Mouse (Mus musculus): Measurements from ENCODE around the gene Rrp9.

Gene Rrp9

DNA sequence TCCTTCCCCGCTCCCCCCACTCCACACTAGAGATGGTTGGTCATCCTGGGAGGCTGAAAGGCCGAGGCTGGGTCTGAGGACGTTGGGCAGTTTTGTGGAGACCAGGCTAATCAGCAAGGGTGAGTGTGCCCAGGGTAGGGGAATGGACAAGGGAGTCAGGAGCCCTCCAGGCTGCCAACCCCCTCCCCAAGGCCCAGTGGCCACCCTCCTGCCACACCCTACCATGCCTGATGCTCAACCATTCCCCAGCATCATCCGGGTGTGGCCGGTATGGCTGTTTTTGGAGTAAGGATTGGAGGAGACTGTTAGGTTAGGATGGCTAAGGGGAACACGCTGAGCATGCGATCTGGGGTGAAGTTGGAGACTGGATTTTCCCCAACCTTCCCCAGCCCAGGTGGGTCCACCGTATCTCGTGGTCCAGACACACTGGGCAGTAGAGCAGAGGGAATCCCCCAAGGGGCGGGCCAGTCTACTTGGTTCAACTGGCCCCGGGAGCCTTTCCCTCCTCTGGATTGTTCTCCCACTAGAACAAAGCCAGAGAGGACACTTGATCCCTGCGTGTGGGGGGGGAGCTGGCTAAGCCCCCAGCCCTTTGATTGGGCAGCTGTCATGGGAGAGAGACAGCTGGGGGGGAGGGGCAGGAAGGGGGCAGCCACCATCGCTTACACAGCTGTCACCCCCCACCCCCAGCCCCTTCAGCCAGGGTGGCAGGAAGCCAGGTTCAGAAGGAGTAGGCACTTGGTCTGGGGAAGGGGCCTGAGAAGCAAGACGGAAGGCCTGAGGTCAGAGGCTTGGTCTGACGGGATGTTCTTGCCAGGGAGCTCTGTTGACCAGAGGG, 19.2 kb upstream of the Rrp9 start:
- no peak for DNase-seq (ENCODE audit: low read depth in 2 of 2, low spot score in 2 of 2)

DNA sequence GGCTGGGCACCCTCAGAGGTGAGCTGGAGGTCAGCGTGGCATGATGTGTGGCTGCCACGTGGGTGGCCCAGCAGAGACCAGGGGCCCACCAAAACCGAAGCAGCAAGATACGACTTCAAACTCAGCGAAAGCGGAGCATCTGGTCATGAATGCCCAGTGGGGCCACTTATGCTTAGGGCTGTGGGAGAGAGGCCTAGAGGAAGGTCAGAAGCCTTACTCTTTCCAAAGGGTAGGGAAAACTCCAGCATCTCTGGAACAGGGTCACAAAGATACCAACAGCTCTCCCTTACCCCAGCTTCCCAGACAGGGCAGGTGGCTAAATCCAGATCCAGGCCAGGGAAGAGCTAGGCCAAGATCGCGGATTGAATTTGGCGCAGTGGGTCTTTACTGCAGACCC, 18.6 kb upstream of the Rrp9 start:
- DNase-seq (ENCODE audit: low read depth in 2 of 2, low spot score in 2 of 2): no peak

DNA sequence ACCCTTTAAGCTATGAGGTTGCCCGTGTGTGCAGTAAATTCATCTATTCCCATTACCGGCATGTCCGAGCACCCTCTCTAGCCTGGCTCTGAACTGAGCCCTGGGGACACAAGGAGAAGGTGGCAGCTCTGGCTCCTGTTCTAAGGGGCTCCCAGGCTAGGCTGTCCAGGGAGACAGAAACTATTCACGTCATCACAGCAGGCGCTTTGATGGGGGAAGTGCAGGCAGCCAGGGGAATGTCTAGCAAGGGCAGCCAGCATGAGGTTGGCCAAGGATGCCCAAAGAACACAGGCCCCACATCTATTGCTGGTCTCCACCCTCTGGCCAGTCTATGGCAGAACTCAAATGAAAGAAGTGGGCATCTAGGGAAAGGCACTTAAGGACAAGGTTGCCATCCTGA, 17.8 kb upstream of the Rrp9 start:
- DNase-seq (ENCODE audit: low read depth in 2 of 2, low spot score in 2 of 2): no peak

DNA sequence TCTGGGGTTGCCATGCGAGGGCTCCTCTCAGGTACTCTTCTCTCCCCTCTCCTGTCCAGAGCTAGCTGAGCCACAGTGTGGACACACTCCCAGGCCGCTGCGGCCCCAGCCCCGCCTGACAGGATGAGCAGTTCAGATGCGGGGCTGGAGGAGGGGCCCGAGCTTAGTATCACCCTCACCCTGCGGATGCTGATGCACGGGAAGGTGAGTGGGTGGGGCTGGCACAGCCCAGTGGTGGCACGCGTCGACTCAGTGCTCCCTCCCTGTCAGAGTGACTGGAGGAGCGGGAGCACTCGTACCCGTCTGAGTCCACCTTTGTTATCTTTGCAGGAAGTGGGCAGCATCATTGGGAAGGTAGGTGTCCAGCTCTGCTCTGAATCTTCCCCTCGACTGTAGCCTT, 15.8 kb upstream of the Rrp9 start:
- no peak for DNase-seq (ENCODE audit: low read depth in 2 of 2, low spot score in 2 of 2)

DNA sequence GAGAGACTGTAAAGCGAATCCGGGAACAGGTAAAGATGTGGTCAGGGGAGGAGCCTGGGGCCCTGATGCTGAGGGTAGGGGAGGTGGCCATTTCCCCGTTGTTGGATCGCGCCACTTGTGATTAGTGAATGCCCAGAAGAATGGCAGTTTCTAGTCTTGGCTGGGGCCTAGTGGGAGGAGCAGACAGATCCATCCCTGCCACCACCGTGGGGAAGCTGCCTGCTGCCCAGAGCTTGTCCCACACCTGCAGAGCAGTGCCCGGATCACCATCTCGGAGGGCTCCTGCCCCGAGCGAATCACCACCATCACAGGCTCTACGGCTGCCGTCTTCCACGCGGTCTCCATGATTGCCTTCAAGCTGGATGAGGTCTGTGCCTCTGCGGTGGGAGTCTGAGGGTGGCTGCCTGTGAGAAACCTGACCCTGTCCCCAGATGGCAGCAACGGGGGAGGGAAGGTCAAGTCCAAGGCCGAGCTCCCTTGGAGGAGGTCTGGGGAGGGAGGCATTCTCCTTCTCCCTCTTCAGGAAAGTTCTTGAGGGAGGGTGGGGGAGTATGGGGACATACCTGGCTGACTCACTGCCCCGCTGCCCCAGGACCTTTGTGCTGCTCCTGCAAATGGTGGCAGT, 15.2 kb upstream of the Rrp9 start:
- no peak for DNase-seq (ENCODE audit: low read depth in 2 of 2, low spot score in 2 of 2)

DNA sequence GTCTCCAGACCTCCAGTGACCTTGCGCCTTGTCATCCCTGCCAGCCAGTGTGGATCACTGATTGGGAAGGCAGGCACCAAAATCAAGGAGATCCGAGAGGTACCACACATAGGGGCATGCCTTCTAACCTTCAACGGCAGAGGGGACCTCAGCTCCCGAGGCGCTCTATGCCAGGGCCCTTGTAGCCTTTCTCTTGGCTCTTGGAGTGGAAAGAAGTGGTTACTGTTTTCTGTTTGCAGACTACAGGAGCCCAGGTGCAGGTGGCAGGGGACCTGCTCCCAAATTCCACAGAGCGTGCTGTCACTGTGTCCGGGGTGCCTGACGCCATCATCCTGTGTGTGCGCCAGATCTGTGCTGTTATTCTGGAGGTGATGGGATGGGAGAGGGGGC, 14.7 kb upstream of the Rrp9 start:
- no peak for DNase-seq (ENCODE audit: low read depth in 2 of 2, low spot score in 2 of 2)

DNA sequence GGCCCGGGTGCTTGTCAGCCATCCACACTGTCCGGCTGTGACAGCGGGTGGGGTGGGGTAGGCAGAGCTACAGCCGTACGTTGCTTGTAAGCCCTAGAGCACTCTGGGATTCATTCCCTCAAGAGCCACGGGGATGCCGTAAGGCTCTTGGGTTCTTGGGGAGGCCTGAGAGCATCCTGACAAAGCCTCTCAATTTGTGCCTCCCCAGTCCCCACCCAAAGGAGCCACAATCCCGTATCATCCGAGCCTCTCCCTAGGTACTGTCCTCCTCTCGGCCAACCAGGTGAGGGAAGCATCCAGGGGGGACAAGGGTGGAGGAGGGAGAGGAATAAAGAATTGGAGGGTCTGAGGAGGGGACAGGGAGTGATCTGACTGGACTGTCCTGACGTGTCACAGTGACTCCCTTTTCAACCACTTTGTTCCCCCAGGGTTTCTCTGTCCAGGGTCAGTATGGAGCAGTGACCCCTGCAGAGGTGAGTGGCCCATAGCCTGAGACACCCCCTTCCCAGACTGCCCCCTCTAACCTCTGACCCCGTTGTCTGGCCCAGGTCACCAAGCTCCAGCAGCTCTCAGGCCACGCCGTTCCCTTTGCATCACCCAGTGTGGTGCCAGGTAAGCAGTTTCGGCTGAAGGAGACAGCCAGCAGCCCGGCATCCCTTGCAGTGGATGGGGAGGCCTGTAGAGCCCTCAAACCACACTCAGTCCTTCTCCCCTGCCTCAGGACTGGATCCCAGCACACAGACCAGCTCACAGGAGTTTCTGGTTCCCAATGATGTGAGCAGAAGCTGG, 13.9 kb upstream of the Rrp9 start:
- DNase-seq (ENCODE audit: low read depth in 2 of 2, low spot score in 2 of 2): no peak

GRCm38 (mm10) chr9:106462430-106462800, 13.3 kb upstream of the Rrp9 start:
- no peak for DNase-seq (ENCODE audit: low read depth in 2 of 2, low spot score in 2 of 2)

GRCm38 (mm10) chr9:106463122-106464063, 12.4 kb upstream of the Rrp9 start:
- DNase-seq (ENCODE audit: low read depth in 2 of 2, low spot score in 2 of 2): no peak

GRCm38 (mm10) chr9:106464751-106465541, 10.8 kb upstream of the Rrp9 start:
- no peak for DNase-seq (ENCODE audit: low read depth in 2 of 2, low spot score in 2 of 2)

GRCm38 (mm10) chr9:106465571-106466200, 10.1 kb upstream of the Rrp9 start, which contains the start of gene Gpr62:
TSS of gene Gpr62 (minus strand) at chr9:106465938.
- DNase-seq (ENCODE audit: low read depth in 2 of 2, low spot score in 2 of 2): no peak

GRCm38 (mm10) chr9:106466721-106467120, 9.0 kb upstream of the Rrp9 start:
- no peak for DNase-seq (ENCODE audit: low read depth in 2 of 2, low spot score in 2 of 2)

DNA sequence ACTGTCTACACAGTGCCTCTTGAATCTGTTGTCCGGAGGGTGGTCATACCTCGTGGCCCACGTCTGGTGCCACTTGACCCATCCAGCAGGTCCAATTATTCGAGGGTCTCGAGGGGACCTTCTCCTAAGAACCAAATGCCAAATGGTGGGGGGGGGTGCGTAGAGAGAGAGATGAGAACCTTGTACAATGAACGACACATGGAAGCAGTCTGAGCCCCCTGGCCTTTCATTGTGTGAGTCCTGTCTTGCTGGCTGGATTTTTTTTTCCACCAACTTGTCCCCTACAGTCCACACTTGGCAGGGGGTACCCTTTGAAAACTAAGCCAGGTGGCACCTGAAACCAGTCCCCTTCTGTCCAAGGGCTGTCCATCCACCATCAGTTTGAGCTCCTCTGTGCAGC, 8.0 kb upstream of the Rrp9 start:
- no peak for DNase-seq (ENCODE audit: low read depth in 2 of 2, low spot score in 2 of 2)

DNA sequence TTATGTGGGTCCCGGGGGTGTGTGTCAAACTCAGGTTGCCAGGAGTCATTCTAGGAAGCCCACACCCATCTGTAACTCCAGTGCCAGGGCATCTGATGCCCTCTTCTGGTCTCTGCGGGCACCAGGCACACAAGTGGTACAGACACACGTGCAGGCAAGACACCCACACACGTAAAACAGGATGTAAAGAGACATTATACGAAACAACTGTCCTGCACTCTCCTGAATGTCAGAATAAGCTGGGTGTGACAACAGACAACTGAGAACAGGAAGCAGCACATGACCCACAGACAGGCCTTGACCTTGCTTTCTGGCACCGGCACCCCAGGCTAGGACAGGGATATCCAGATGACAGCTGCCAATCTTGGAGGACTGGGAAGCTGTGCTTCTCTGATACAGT, 6.4 kb upstream of the Rrp9 start:
- no peak for DNase-seq (ENCODE audit: low read depth in 2 of 2, low spot score in 2 of 2)

DNA sequence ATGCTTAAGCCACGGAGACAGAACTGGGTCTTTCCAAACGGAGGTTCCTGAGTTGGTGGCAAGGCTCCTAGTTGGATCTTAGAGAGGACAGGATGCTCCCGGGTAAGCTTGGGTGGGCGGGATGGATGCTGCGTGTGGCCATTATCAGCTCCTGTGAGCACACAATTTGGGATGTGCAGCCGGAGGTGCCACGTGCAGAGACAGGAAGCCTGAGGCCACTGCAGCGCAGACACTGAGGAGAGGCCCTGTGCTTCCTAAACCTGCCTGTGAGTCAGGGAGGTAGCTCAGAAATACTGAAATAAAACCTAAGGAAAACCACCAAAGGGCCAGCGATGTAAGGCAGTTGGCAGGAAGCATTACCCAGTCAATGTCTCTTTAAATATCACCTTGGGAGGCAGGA, 6.0 kb upstream of the Rrp9 start:
- DNase-seq (ENCODE audit: low read depth in 2 of 2, low spot score in 2 of 2): no peak

DNA sequence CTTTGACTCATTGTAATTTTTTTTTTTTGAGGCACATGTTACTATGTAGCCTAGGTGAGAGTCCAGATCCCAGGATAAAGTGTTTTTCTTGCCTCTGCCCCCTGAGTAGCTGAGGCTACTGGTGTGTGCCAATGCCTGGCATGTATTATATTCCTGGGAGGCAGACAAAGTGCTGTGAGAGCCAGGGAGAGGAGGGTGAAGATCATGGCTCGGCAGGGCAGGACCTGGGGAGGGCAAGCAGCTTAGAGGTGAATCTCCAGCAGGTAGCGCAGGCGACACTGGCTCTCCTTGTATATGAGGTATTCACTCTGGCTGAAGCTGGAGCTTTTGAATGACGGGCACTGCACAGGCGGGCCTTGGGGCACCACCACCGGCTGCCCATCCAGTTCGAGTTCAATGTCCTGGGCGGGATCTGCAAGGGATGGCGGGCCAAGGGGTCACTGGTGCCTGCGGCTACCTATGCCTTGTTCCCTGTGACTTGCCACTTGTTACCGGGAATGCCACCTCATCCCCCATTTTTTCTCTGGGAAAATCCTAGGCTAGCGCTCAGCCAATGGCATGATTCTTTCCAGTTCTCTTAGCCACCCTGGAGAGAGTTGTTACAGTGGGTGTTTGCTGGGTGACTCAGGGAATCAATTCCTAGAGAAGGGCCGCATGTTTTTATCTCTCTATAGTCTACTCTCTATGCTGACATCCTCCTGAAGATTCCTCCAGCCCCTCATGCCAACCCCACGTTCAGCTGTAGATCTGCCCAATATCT, 4.6 kb upstream of the Rrp9 start:
- no peak for DNase-seq (ENCODE audit: low read depth in 2 of 2, low spot score in 2 of 2)

GRCm38 (mm10) chr9:106471892-106472291, 3.9 kb upstream of the Rrp9 start:
- no peak for DNase-seq (ENCODE audit: low read depth in 2 of 2, low spot score in 2 of 2)

DNA sequence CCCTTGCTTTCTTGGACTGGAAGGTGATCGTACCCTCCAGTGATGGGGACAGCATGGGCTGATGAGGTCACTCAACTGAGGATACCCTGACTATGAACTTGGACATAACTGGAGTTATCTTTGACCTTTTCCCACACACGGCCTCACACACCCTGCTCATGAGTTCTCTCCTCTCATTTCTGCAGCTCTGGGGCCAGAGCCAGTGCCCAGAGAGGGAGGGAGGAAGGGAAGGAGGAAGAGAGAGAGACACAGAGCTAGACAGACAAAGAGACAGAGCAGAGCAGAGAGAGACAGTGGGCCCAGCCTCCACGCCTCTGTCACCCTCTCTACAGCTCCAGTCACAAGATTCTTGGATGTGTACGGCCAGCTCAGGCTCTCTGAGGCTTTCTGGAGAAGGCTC, 3.4 kb upstream of the Rrp9 start:
- DNase-seq (ENCODE audit: low read depth in 2 of 2, low spot score in 2 of 2): no peak

Measured in CD8-positive naive resting alpha-beta T cell, adult 2 months (primary cell).